Mouse (Mus musculus): Measurements from ENCODE around the gene Tgfb1. TPM values are rescaled to one million over a fixed set of nuclear protein-coding genes. Genes with fewer than 3 reads are reported as not detected.

Tgfb1 gene
- 74.0 TPM for polyA plus RNA-seq (2017; shearing (Covaris generic))

GRCm38 (mm10) chr7:25686680-25687531, at the start of gene Tgfb1:
Tgfb1 (plus strand) TSS chr7:25687002.

GRCm38 (mm10) chr7:25658657-25659472, 27.9 kb upstream of the Tgfb1 start, which contains the start of the genes Bckdha and Exosc5:
Bckdha (minus strand) TSS chr7:25658981.
Exosc5 (plus strand) TSS chr7:25659164.

DNA sequence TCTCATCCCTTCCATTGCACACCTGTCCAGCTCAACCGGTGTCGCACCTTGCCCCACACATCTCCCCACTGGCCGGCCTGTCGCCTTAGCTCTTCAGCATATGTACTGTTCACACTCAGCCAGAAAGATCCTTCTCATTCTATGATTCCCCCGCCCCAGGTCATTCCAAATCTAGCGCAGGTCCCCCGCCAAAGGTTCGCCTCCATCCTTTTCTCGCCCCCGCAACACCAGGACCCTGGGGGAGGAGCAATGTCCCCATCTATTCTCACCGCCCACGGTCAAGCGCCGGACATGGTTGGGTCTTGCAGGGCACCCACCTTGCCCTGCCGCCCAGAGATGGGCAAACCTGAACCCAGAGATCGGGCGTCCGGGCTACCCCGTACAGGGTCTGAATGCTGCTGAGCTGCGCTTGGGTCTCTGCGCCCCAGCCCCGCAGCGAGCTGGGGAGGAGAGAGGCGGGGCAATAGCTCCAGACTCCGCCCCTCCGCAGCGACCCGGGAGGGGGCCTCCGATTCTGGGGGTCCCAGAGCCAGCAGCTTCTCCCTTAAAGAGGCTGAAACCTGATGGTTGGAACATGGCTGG, 12.0 kb upstream of the Tgfb1 start, which contains the start of gene Tmem91:
Tmem91 (minus strand) TSS at position 448 of the 582 bp plus-strand sequence.

GRCm38 (mm10) chr7:25680514-25681258, 6.1 kb upstream of the Tgfb1 start, which contains the start of gene B9d2:
B9d2 (plus strand) TSS chr7:25680780.

DNA sequence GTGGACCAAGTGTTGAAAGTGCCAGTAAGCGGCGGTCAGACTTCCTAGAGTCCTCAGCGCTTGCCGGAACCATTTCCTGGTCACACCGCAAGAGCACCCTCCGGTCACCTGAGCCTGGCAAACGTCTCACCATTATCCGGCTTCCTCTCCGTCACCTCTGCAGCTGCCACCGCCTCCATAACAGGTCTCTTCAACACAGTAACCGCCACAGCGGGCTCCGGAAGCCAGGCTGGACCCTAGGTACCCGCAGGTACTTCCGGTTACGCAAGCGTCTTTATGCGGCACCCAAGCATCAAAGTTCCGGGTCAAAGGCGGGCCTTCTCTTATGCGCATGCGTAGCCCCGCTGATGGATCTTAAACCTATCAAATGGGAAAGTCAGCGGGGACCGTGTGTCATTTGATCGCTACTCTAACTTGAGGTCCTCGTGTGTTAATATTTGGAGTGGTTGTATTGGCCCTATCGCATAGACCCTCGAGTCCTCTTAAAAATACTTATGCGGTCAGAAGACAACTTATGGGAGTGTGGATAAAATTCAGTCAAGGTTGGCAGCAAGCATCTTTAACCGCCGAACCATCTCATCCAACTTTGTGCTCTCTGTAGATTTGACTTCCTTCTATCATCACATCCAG, 32.1 kb downstream of the Tgfb1 start, which contains the start of gene Ccdc97:
Ccdc97 (minus strand) TSS at position 301 of the 630 bp plus-strand sequence.

Other genes starting within 250 kb of the Tgfb1 start
- 0.60 TPM for gene Ceacam1, start 209.4 kb upstream of the Tgfb1 start, polyA plus RNA-seq (2017; shearing (Covaris generic))
- not detected for gene Ceacam2, start 147.1 kb upstream of the Tgfb1 start, polyA plus RNA-seq (2017; shearing (Covaris generic))
- gene Erich4, start 71.1 kb upstream of the Tgfb1 start, polyA plus RNA-seq (2017; shearing (Covaris generic)): not detected
- gene Dmac2, start 67.6 kb upstream of the Tgfb1 start, polyA plus RNA-seq (2017; shearing (Covaris generic)): 78.3 TPM
- gene B3gnt8, start 60.3 kb upstream of the Tgfb1 start, polyA plus RNA-seq (2017; shearing (Covaris generic)): 0.84 TPM
- 58.4 TPM for gene Bckdha, start 28.0 kb upstream of the Tgfb1 start, polyA plus RNA-seq (2017; shearing (Covaris generic))
- 124 TPM for gene Exosc5, start 27.8 kb upstream of the Tgfb1 start, polyA plus RNA-seq (2017; shearing (Covaris generic))
- gene Tmem91, start 11.8 kb upstream of the Tgfb1 start, polyA plus RNA-seq (2017; shearing (Covaris generic)): 5.8 TPM
- 57.4 TPM for gene B9d2, start 6.2 kb upstream of the Tgfb1 start, polyA plus RNA-seq (2017; shearing (Covaris generic))
- 78.0 TPM for gene Ccdc97, start 32.1 kb downstream of the Tgfb1 start, polyA plus RNA-seq (2017; shearing (Covaris generic))
- gene Hnrnpul1, start 67.8 kb downstream of the Tgfb1 start, polyA plus RNA-seq (2017; shearing (Covaris generic)): 64.0 TPM
- gene Axl, start 101.7 kb downstream of the Tgfb1 start, polyA plus RNA-seq (2017; shearing (Covaris generic)): 66.4 TPM
- gene Cyp2s1, start 129.9 kb downstream of the Tgfb1 start, polyA plus RNA-seq (2017; shearing (Covaris generic)): 5.8 TPM
- not detected for gene Cyp2b10, start 210.6 kb downstream of the Tgfb1 start, polyA plus RNA-seq (2017; shearing (Covaris generic))

Measured in inflammation-experienced regulatory T-cells, adult 16 weeks (primary cell).